Mouse (Mus musculus) embryonic facial prominence, embryonic 10.5 days (tissue): ENCODE measurements around the gene Cfl1. TPM values are rescaled to one million over a fixed set of nuclear protein-coding genes. Genes with fewer than 3 reads are reported as not detected.

Source experiments
- DNase-seq: peaks from one replicate; pipeline ENCODE4 v3.0.0-alpha.2; 2017; ENCODE audit warnings: low spot score
- H3K27ac ChIP-seq: fragments of 300-500 bp; sonication (generic); replicated peaks from 2 replicates; pipeline ENCODE4 v1.5.1; 2016; ENCODE audit warnings: mild to moderate bottlenecking
- H3K27me3 ChIP-seq: fragments of 300-500 bp; sonication (generic); replicated peaks from 2 replicates; pipeline ENCODE4 v1.6.1; 2016; ENCODE audit warnings: low read depth, mild to moderate bottlenecking; ENCODE audit not compliant: poor library complexity, severe bottlenecking
- H3K36me3 ChIP-seq: fragments of 300-500 bp; sonication (generic); replicated peaks from 2 replicates; pipeline ENCODE4 v1.6.1; 2016; ENCODE audit warnings: mild to moderate bottlenecking, moderate library complexity
- H3K4me1 ChIP-seq: fragments of 300-500 bp; sonication (generic); 2 replicates; pipeline ENCODE4 v1.6.1; 2016
- H3K4me3 ChIP-seq: fragments of 300-500 bp; sonication (generic); 2 replicates; pipeline ENCODE4 v1.5.1; 2016; ENCODE audit warnings: mild to moderate bottlenecking, moderate library complexity
- H3K9me3 ChIP-seq: fragments of 300-500 bp; sonication (generic); 2 replicates; pipeline ENCODE4 v1.6.1; 2016; ENCODE audit warnings: mild to moderate bottlenecking
- WGBS: fragments of 180-500 bp; shearing (Covaris S2); methylation state at CpG from one replicate; pipeline ENCODE4 v1.1.7; 2016; 5-methylcytosine and 5-hydroxymethylcytosine counted together
- polyA plus RNA-seq: library from polyadenylated mRNA; unstranded; fragments of >200 nt; fragmentation: Nextera tagmentation; extraction: Ambion mirVana; gene quantifications from 2 replicates; pipeline ENCODE4 v1.2.1, GENCODE M21; 2016

Cfl1 gene
- polyA plus RNA-seq, 1 experiment from 2014 or later, result 3,028 TPM

GRCm38 (mm10) chr19:5529325-5530137 lies 39.3 kb downstream of the Cfl1 start:
- H3K36me3 ChIP-seq, result no peaks in the 10 kb centered on the region
- H3K27me3 ChIP-seq, result peaks cover 31% of the 10 kb centered on the region
- H3K4me1 ChIP-seq, result peaks cover 9% of the 10 kb centered on the region
- H3K9me3 ChIP-seq, result no peaks in the 10 kb centered on the region
- no peak overlapping the region for H3K27ac ChIP-seq
- WGBS, result 15% methylated on average over 20 of the region's 20 CpGs
- H3K4me3 ChIP-seq, result peak overlapping the region; percentile 26; the same call in 1 of the 2 replicates
- peak; percentile 95 for DNase-seq

- Histone ChIP-seq H3K9me3 (no peaks in the 10 kb centered on the region), H3K36me3 (no peaks in the 10 kb centered on the region), H3K27me3 (peaks cover 31% of the 10 kb centered on the region), H3K4me1 (peaks cover 9% of the 10 kb centered on the region), H3K4me3 (no peak overlapping the region), H3K27ac (no peak overlapping the region)
- 58% methylated on average over 7 of the region's 7 CpGs for WGBS
- DNase-seq, result no peak
Measured at GRCm38 (mm10) chr19:5530138-5530524, 39.9 kb downstream of the Cfl1 start.

GRCm38 (mm10) chr19:5532520-5532919 lies 42.3 kb downstream of the Cfl1 start:
- no peaks in the 10 kb centered on the region for H3K9me3 ChIP-seq
- H3K4me1 ChIP-seq, result peaks cover 9% of the 10 kb centered on the region
- H3K36me3 ChIP-seq, result no peaks in the 10 kb centered on the region
- H3K4me3 ChIP-seq, result no peak overlapping the region
- H3K27ac ChIP-seq, result no peak overlapping the region
- peaks cover 31% of the 10 kb centered on the region for H3K27me3 ChIP-seq
- WGBS, result 71% methylated on average over 8 of the region's 8 CpGs
- DNase-seq, result no peak

- H3K4me3 ChIP-seq, result no peak overlapping the region
- H3K4me1 ChIP-seq, result no peaks in the 10 kb centered on the region
- peaks cover 13% of the 10 kb centered on the region for H3K27me3 ChIP-seq
- no peaks in the 10 kb centered on the region for H3K9me3 ChIP-seq
- no peak for DNase-seq
- no peaks in the 10 kb centered on the region for H3K36me3 ChIP-seq
- H3K27ac ChIP-seq, result no peak overlapping the region
- WGBS, result 65% methylated on average over 8 of the region's 8 CpGs
Measured at GRCm38 (mm10) chr19:5538786-5539185, 48.5 kb downstream of the Cfl1 start.

GRCm38 (mm10) chr19:5543362-5543761 lies 53.1 kb downstream of the Cfl1 start:
- Histone ChIP-seq H3K27ac (no peak overlapping the region), H3K4me1 (peaks cover 5% of the 10 kb centered on the region; the same call in 1 of the 2 replicates), H3K4me3 (no peak overlapping the region), H3K9me3 (no peaks in the 10 kb centered on the region), H3K27me3 (peaks cover 10% of the 10 kb centered on the region), H3K36me3 (no peaks in the 10 kb centered on the region)
- DNase-seq, result no peak
- 87% methylated on average over 9 of the region's 9 CpGs for WGBS

GRCm38 (mm10) chr19:5544031-5544430 lies 53.8 kb downstream of the Cfl1 start:
- peaks cover 3% of the 10 kb centered on the region for H3K27me3 ChIP-seq
- H3K4me3 ChIP-seq, result no peak overlapping the region
- no peaks in the 10 kb centered on the region for H3K9me3 ChIP-seq
- peaks cover 5% of the 10 kb centered on the region; the same call in 1 of the 2 replicates for H3K4me1 ChIP-seq
- H3K27ac ChIP-seq, result no peak overlapping the region
- no peaks in the 10 kb centered on the region for H3K36me3 ChIP-seq
- WGBS, result 41% methylated on average over 11 of the region's 11 CpGs
- DNase-seq, result no peak

Other genes with a start within 250 kb of the Cfl1 start
- gene Pacs1, start 217.3 kb upstream of the Cfl1 start, polyA plus RNA-seq, result 24.8 and 25.6 TPM in 2 replicates
- gene Sf3b2, start 195.0 kb upstream of the Cfl1 start, polyA plus RNA-seq, result 456 and 467 TPM in 2 replicates
- gene Gal3st3, start 192.1 kb upstream of the Cfl1 start, polyA plus RNA-seq, result 8.5 and 8.6 TPM in 2 replicates
- not detected in 2 replicates for gene Catsper1, start 154.7 kb upstream of the Cfl1 start, polyA plus RNA-seq
- gene Cst6, start 140.9 kb upstream of the Cfl1 start, polyA plus RNA-seq, result 0.24 and 0.65 TPM in 2 replicates
- gene Eif1ad, start 123.7 kb upstream of the Cfl1 start, polyA plus RNA-seq, result 90.4 and 93.7 TPM in 2 replicates
- gene Banf1, start 123.3 kb upstream of the Cfl1 start, polyA plus RNA-seq, result 570 and 593 TPM in 2 replicates
- 89.4 and 96.6 TPM in 2 replicates for gene Sart1, start 101.8 kb upstream of the Cfl1 start, polyA plus RNA-seq
- 0.28 and 0.72 TPM in 2 replicates for gene Tsga10ip, start 87.9 kb upstream of the Cfl1 start, polyA plus RNA-seq
- 222 and 242 TPM in 2 replicates for gene Drap1, start 65.5 kb upstream of the Cfl1 start, polyA plus RNA-seq
- 49.5 and 55.0 TPM in 2 replicates for gene AI837181, start 65.3 kb upstream of the Cfl1 start, polyA plus RNA-seq
- gene Fosl1, start 42.9 kb upstream of the Cfl1 start, polyA plus RNA-seq, result not detected in 2 replicates
- gene Ccdc85b, start 32.6 kb upstream of the Cfl1 start, polyA plus RNA-seq, result 6.2 and 7.4 TPM in 2 replicates
- 101 and 109 TPM in 2 replicates for gene Fibp, start 29.8 kb upstream of the Cfl1 start, polyA plus RNA-seq
- 1.1 and 1.5 TPM in 2 replicates for gene Ctsw, start 21.9 kb upstream of the Cfl1 start, polyA plus RNA-seq
- 75.8 and 80.6 TPM in 2 replicates for gene Efemp2, start 16.5 kb upstream of the Cfl1 start, polyA plus RNA-seq
- gene Mus81, start 2.1 kb upstream of the Cfl1 start, polyA plus RNA-seq, result 41.1 and 45.1 TPM in 2 replicates
- not detected in 2 replicates for gene 1700020D05Rik, start 13.3 kb downstream of the Cfl1 start, polyA plus RNA-seq
- 6.3 and 8.4 TPM in 2 replicates for gene Snx32, start 20.1 kb downstream of the Cfl1 start, polyA plus RNA-seq
- gene Ovol1, start 70.2 kb downstream of the Cfl1 start, polyA plus RNA-seq, result 0.83 and 1.3 TPM in 2 replicates
- 2.1 and 2.6 TPM in 2 replicates for gene Ap5b1, start 77.6 kb downstream of the Cfl1 start, polyA plus RNA-seq
- 174 and 177 TPM in 2 replicates for gene Rnaseh2c, start 111.4 kb downstream of the Cfl1 start, polyA plus RNA-seq
- 59.7 and 60.7 TPM in 2 replicates for gene Kat5, start 119.8 kb downstream of the Cfl1 start, polyA plus RNA-seq
- gene Rela, start 147.0 kb downstream of the Cfl1 start, polyA plus RNA-seq, result 34.3 and 36.8 TPM in 2 replicates
- gene Sipa1, start 173.3 kb downstream of the Cfl1 start, polyA plus RNA-seq, result 28.7 and 31.2 TPM in 2 replicates
- gene Map3k11, start 198.3 kb downstream of the Cfl1 start, polyA plus RNA-seq, result 32.1 and 34.0 TPM in 2 replicates
- 30.3 and 30.6 TPM in 2 replicates for gene Pcnx3, start 198.5 kb downstream of the Cfl1 start, polyA plus RNA-seq
- 0.19 and 0.23 TPM in 2 replicates for gene Kcnk7, start 213.9 kb downstream of the Cfl1 start, polyA plus RNA-seq
- gene Ehbp1l1, start 235.9 kb downstream of the Cfl1 start, polyA plus RNA-seq, result 7.9 and 8.0 TPM in 2 replicates
- gene Fam89b, start 239.2 kb downstream of the Cfl1 start, polyA plus RNA-seq, result 147 and 151 TPM in 2 replicates